Mouse (Mus musculus) 3T3-L1 (cell line): Measurements from ENCODE around the gene Rab4a.
A peak's percentile ranks its signal among the peaks of the same experiment; 100 is the strongest.

Experiments
- DNase-seq: peaks from one replicate; pipeline ENCODE4 v3.0.0-alpha.2; 2015; ENCODE audit warnings: low read depth, low spot score

Rab4a gene

GRCm38 (mm10) chr8:123805718-123806373 is at the start of gene Rab4a:
Gene Rab4a, plus strand, starts transcription at chr8:123805985.
- peak; percentile 79 for DNase-seq

GRCm38 (mm10) chr8:123756901-123757300 is 48.9 kb upstream of the Rab4a start:
- DNase-seq: no peak

- DNase-seq: peak; percentile 36
Observed at GRCm38 (mm10) chr8:123758935-123759334, 46.9 kb upstream of the Rab4a start.

GRCm38 (mm10) chr8:123759933-123760332 is 45.9 kb upstream of the Rab4a start:
- no peak for DNase-seq

- no peak for DNase-seq
Observed at GRCm38 (mm10) chr8:123760579-123760978, 45.2 kb upstream of the Rab4a start.

GRCm38 (mm10) chr8:123761266-123761882 is 44.4 kb upstream of the Rab4a start:
- peak; percentile 92 for DNase-seq

- no peak for DNase-seq
Observed at GRCm38 (mm10) chr8:123761883-123762270, 43.9 kb upstream of the Rab4a start.

- DNase-seq: peak; percentile 76
Observed at GRCm38 (mm10) chr8:123763355-123763754, 42.4 kb upstream of the Rab4a start.

- DNase-seq: peak; percentile 70
Observed at GRCm38 (mm10) chr8:123764671-123765070, 41.1 kb upstream of the Rab4a start.

GRCm38 (mm10) chr8:123766516-123766915 is 39.3 kb upstream of the Rab4a start:
- DNase-seq: peak; percentile 55

GRCm38 (mm10) chr8:123767874-123768273 is 37.9 kb upstream of the Rab4a start:
- DNase-seq: peak; percentile 21

GRCm38 (mm10) chr8:123768492-123769356 is 37.1 kb upstream of the Rab4a start:
- DNase-seq: peak; percentile 80

GRCm38 (mm10) chr8:123773468-123773867 is 32.3 kb upstream of the Rab4a start:
- no peak for DNase-seq

- no peak for DNase-seq
Observed at GRCm38 (mm10) chr8:123774491-123774890, 31.3 kb upstream of the Rab4a start.

- DNase-seq: no peak
Observed at GRCm38 (mm10) chr8:123777319-123777718, 28.5 kb upstream of the Rab4a start.

- no peak for DNase-seq
Observed at GRCm38 (mm10) chr8:123780471-123780870, 25.3 kb upstream of the Rab4a start.

- no peak for DNase-seq
Observed at GRCm38 (mm10) chr8:123781256-123781655, 24.5 kb upstream of the Rab4a start.

- peak; percentile 93 for DNase-seq
Observed at GRCm38 (mm10) chr8:123783525-123784249, 22.1 kb upstream of the Rab4a start.

- no peak for DNase-seq
Observed at GRCm38 (mm10) chr8:123786166-123786565, 19.6 kb upstream of the Rab4a start.

- DNase-seq: no peak
Observed at GRCm38 (mm10) chr8:123786644-123787043, 19.1 kb upstream of the Rab4a start.

GRCm38 (mm10) chr8:123787254-123787897 is 18.4 kb upstream of the Rab4a start:
- DNase-seq: no peak
